Mouse (Mus musculus) stomach, postnatal 0 days (tissue): ENCODE measurements at regions not wholly inside any gene's neighbourhood (a gene's known extent, or its start where the extent isn't known, plus 50 kb on each side); places are given as distances from the start of the nearest gene placed in this dataset.
A peak's percentile ranks its signal among the peaks of the same experiment; 100 is the strongest.

Experiments used
- ATAC-seq: fragments of 200-750 bp; cut with Nextera tagmentation; 2 replicates; pipeline ENCODE4 v1.8.0; 2017; ENCODE audit not compliant: low FRiP score, low TSS enrichment
- DNase-seq: peaks from one replicate; pipeline ENCODE4 v3.0.0-alpha.2; 2016; ENCODE audit warnings: low spot score
- H3K27ac ChIP-seq: fragments of 300-500 bp; sonication (generic); replicated peaks from 2 replicates; pipeline ENCODE4 v1.5.1; 2014; ENCODE audit warnings: mild to moderate bottlenecking, control low read depth
- H3K27me3 ChIP-seq: fragments of 300-500 bp; sonication (generic); 2 replicates; pipeline ENCODE4 v1.6.1; 2014; ENCODE audit warnings: low read length; ENCODE audit not compliant: control insufficient read depth, insufficient read depth
- H3K36me3 ChIP-seq: fragments of 300-500 bp; sonication (generic); 2 replicates; pipeline ENCODE4 v1.6.1; 2014; ENCODE audit warnings: low read length, mixed read lengths; ENCODE audit not compliant: control insufficient read depth, insufficient read depth
- H3K4me1 ChIP-seq: fragments of 300-500 bp; sonication (generic); replicated peaks from 2 replicates; pipeline ENCODE4 v1.6.1; 2014; ENCODE audit warnings: antibody characterized with exemption; ENCODE audit not compliant: control insufficient read depth, insufficient read depth
- H3K4me2 ChIP-seq: fragments of 300-500 bp; sonication (generic); replicated peaks from 2 replicates; pipeline ENCODE4 v1.6.1; 2014; ENCODE audit warnings: low read depth, mild to moderate bottlenecking, control low read depth, moderate library complexity
- H3K4me3 ChIP-seq: fragments of 300-500 bp; sonication (generic); 2 replicates; pipeline ENCODE4 v1.5.1; 2014; ENCODE audit warnings: low read depth, low read length, control low read depth
- H3K9ac ChIP-seq: fragments of 300-500 bp; sonication (generic); 2 replicates; pipeline ENCODE4 v1.6.1; 2014; ENCODE audit warnings: mild to moderate bottlenecking, low read length, control low read depth, mixed read lengths
- H3K9me3 ChIP-seq: fragments of 300-500 bp; sonication (generic); 2 replicates; pipeline ENCODE4 v1.6.1; 2016; ENCODE audit warnings: low read length; ENCODE audit not compliant: control insufficient read depth
- CTCF ChIP-seq: IDR thresholded peaks from 2 replicates; pipeline ENCODE4 v1.5.1; 2016; ENCODE audit warnings: antibody characterized with exemption, low read depth, mild to moderate bottlenecking, moderate library complexity
- EP300 ChIP-seq: optimal IDR thresholded peaks from 2 replicates; pipeline ENCODE3; 2016; ENCODE audit warnings: antibody characterized with exemption
- WGBS: fragments of 180-500 bp; shearing (Covaris S2); extraction: QIAGEN DNeasy Blood & Tissue Kit; methylation state at CpG from one replicate; pipeline ENCODE4 v1.1.7; 2014; 5-methylcytosine and 5-hydroxymethylcytosine counted together

- WGBS, result 75% methylated on average over 8 of the region's 16 CpGs
- Histone ChIP-seq H3K36me3 (no peaks in the 10 kb centered on the region), H3K9me3 (no peaks in the 10 kb centered on the region), H3K27ac (no peak overlapping the region), H3K27me3 (no peaks in the 10 kb centered on the region), H3K9ac (no peak overlapping the region), H3K4me2 (no peak overlapping the region), H3K4me3 (no peak overlapping the region), H3K4me1 (no peaks in the 10 kb centered on the region)
- DNase-seq, result no peak
- ATAC-seq, result no peak
- TF ChIP-seq CTCF (no peak), EP300 (no peak)
Observed at GRCm38 (mm10) chr3:54103098-54103497, 52.7 kb upstream of the Trpc4 start.

- no peak overlapping the region for H3K9ac ChIP-seq
- H3K9me3 ChIP-seq, result no peaks in the 10 kb centered on the region
- no peak overlapping the region for H3K4me2 ChIP-seq
- no peak for TF ChIP-seq CTCF
- no peaks in the 10 kb centered on the region for H3K36me3 ChIP-seq
- H3K27me3 ChIP-seq, result no peaks in the 10 kb centered on the region
- H3K4me1 ChIP-seq, result no peaks in the 10 kb centered on the region
- H3K27ac ChIP-seq, result no peak overlapping the region
- H3K4me3 ChIP-seq, result no peak overlapping the region
- no peak for DNase-seq
- 55% methylated on average over 6 of the region's 6 CpGs for WGBS
- ATAC-seq, result no peak
Observed at GRCm38 (mm10) chr3:54083634-54084033, 72.2 kb upstream of the Trpc4 start.

- Histone ChIP-seq H3K36me3 (no peaks in the 10 kb centered on the region), H3K4me2 (no peak overlapping the region), H3K27me3 (no peaks in the 10 kb centered on the region), H3K4me3 (no peak overlapping the region), H3K9me3 (no peaks in the 10 kb centered on the region), H3K4me1 (no peaks in the 10 kb centered on the region), H3K27ac (no peak overlapping the region), H3K9ac (no peak overlapping the region)
- 55% methylated on average over 5 of the region's 5 CpGs for WGBS
- ATAC-seq (0 out of 2 replicates have a peak, but pooled peaks have one; percentile 54), DNase-seq (no peak)
- no peak for TF ChIP-seq EP300
- no peak for TF ChIP-seq CTCF
Observed at GRCm38 (mm10) chr3:54076461-54076860, 79.4 kb upstream of the Trpc4 start.

GRCm38 (mm10) chr3:54060653-54061052, 95.2 kb upstream of the Trpc4 start:
- no peak overlapping the region for H3K4me2 ChIP-seq
- no peaks in the 10 kb centered on the region for H3K27me3 ChIP-seq
- DNase-seq, result no peak
- ATAC-seq, result no peak
- H3K36me3 ChIP-seq, result no peaks in the 10 kb centered on the region
- no peaks in the 10 kb centered on the region for H3K9me3 ChIP-seq
- H3K4me3 ChIP-seq, result no peak overlapping the region
- no peaks in the 10 kb centered on the region for H3K4me1 ChIP-seq
- no peak overlapping the region for H3K9ac ChIP-seq
- no peak for TF ChIP-seq EP300
- H3K27ac ChIP-seq, result no peak overlapping the region
- WGBS, result 43% methylated on average over 1 of the region's 1 CpGs

- WGBS, result 78% methylated on average over 7 of the region's 7 CpGs
- Histone ChIP-seq H3K36me3 (no peaks in the 10 kb centered on the region), H3K27ac (no peak overlapping the region), H3K9ac (no peak overlapping the region), H3K27me3 (no peaks in the 10 kb centered on the region), H3K4me2 (no peak overlapping the region), H3K9me3 (no peaks in the 10 kb centered on the region), H3K4me1 (no peaks in the 10 kb centered on the region), H3K4me3 (no peak overlapping the region)
- DNase-seq (no peak), ATAC-seq (no peak)
- TF ChIP-seq EP300, result no peak
- no peak for TF ChIP-seq CTCF
Observed at GRCm38 (mm10) chr3:54054376-54054775, 101.5 kb upstream of the Trpc4 start.

- no peak for TF ChIP-seq EP300
- no peak for TF ChIP-seq CTCF
- no peak for ATAC-seq
- no peak overlapping the region for H3K9ac ChIP-seq
- H3K27ac ChIP-seq, result no peak overlapping the region
- no peak overlapping the region for H3K4me3 ChIP-seq
- H3K9me3 ChIP-seq, result no peaks in the 10 kb centered on the region
- no peaks in the 10 kb centered on the region for H3K36me3 ChIP-seq
- no peak overlapping the region for H3K4me2 ChIP-seq
- 48% methylated on average over 2 of the region's 2 CpGs for WGBS
- no peaks in the 10 kb centered on the region for H3K27me3 ChIP-seq
- no peaks in the 10 kb centered on the region for H3K4me1 ChIP-seq
- no peak for DNase-seq
Observed at GRCm38 (mm10) chr3:54049370-54049769, 106.5 kb upstream of the Trpc4 start.
